Mouse (Mus musculus): Measurements from ENCODE around the gene Khk. TPM values are rescaled to one million over a fixed set of nuclear protein-coding genes. Genes with fewer than 3 reads are reported as not detected.

Gene Khk
- polyA plus RNA-seq, 1 experiment from 2014 or later, result 36.0 TPM

- no peak for ATAC-seq (ENCODE audit: low read depth)
- Histone ChIP-seq H3K4me3 (ENCODE audit: low read depth, low read length) (no peak overlapping the region), H3K36me3 (ENCODE audit: control insufficient read depth, insufficient read depth) (no peaks in the 10 kb centered on the region), H3K4me1 (ENCODE audit: control insufficient read depth, low read depth, low read length) (peaks cover 9% of the 10 kb centered on the region), H3K9me3 (replicated peaks; ENCODE audit: control insufficient read depth, low read length) (no peaks in the 10 kb centered on the region), H3K27ac (ENCODE audit: low read length) (no peak overlapping the region), H3K4me2 (ENCODE audit: low read depth, low read length) (no peak overlapping the region), H3K9ac (ENCODE audit: low read depth, low read length) (no peak overlapping the region), H3K27me3 (ENCODE audit: control insufficient read depth, insufficient read depth, low read depth, low read length) (peaks cover 15% of the 10 kb centered on the region)
- 61% methylated on average over 6 of the region's 6 CpGs for WGBS (ENCODE audit: insufficient replicate concordance)
These were observed 23.1 kb downstream of the Khk start for GRCm38 (mm10) chr5:30944344-30944743.

GRCm38 (mm10) chr5:30944956-30945781 is 23.9 kb downstream of the Khk start, which contains the start of gene Cgref1:
Gene Cgref1, minus strand, starts transcription at chr5:30945591.
- WGBS (ENCODE audit: insufficient replicate concordance), result 9% methylated on average over 44 of the region's 44 CpGs
- ATAC-seq (ENCODE audit: low read depth), result peak; percentile 50
- H3K27ac ChIP-seq (ENCODE audit: low read length), result no peak within 1 kb of the TSS
- peak within 1 kb of the TSS; percentile 59 for H3K4me2 ChIP-seq (ENCODE audit: low read depth, low read length)
- peaks cover 12% of the 10 kb centered on the region for H3K4me1 ChIP-seq (ENCODE audit: control insufficient read depth, low read depth, low read length)
- peaks cover 15% of the 10 kb centered on the region for H3K27me3 ChIP-seq (ENCODE audit: control insufficient read depth, insufficient read depth, low read depth, low read length)
- no peaks in the 10 kb centered on the region for H3K9me3 ChIP-seq (replicated peaks; ENCODE audit: control insufficient read depth, low read length)
- H3K4me3 ChIP-seq (ENCODE audit: low read depth, low read length), result peak within 1 kb of the TSS; percentile 51
- H3K36me3 ChIP-seq (ENCODE audit: control insufficient read depth, insufficient read depth), result no peaks in the 10 kb centered on the region
- H3K9ac ChIP-seq (ENCODE audit: low read depth, low read length), result peak within 1 kb of the TSS; percentile 37; the same call in 1 of the 2 replicates

GRCm38 (mm10) chr5:30948620-30949019 is 27.4 kb downstream of the Khk start:
- Histone ChIP-seq H3K27me3 (ENCODE audit: control insufficient read depth, insufficient read depth, low read depth, low read length) (peaks cover 15% of the 10 kb centered on the region), H3K9ac (ENCODE audit: low read depth, low read length) (no peak overlapping the region), H3K9me3 (replicated peaks; ENCODE audit: control insufficient read depth, low read length) (no peaks in the 10 kb centered on the region), H3K36me3 (ENCODE audit: control insufficient read depth, insufficient read depth) (no peaks in the 10 kb centered on the region; the same call in none of the 2 replicates), H3K4me2 (ENCODE audit: low read depth, low read length) (no peak overlapping the region), H3K4me3 (ENCODE audit: low read depth, low read length) (no peak overlapping the region), H3K4me1 (ENCODE audit: control insufficient read depth, low read depth, low read length) (peaks cover 15% of the 10 kb centered on the region), H3K27ac (ENCODE audit: low read length) (no peak overlapping the region)
- WGBS (ENCODE audit: insufficient replicate concordance), result 52% methylated on average over 5 of the region's 5 CpGs
- no peak for ATAC-seq (ENCODE audit: low read depth)

GRCm38 (mm10) chr5:30949654-30950326 is 28.6 kb downstream of the Khk start:
- ATAC-seq (ENCODE audit: low read depth), result peak; percentile 89
- peak overlapping the region; percentile 95 for H3K4me2 ChIP-seq (ENCODE audit: low read depth, low read length)

GRCm38 (mm10) chr5:30950451-30950850 is 29.2 kb downstream of the Khk start:
- peak overlapping the region; percentile 59 for H3K27ac ChIP-seq (ENCODE audit: low read length)
- peaks cover 12% of the 10 kb centered on the region for H3K4me1 ChIP-seq (ENCODE audit: control insufficient read depth, low read depth, low read length)
- no peak for ATAC-seq (ENCODE audit: low read depth)
- H3K4me2 ChIP-seq (ENCODE audit: low read depth, low read length), result peak overlapping the region; percentile 95
- H3K4me3 ChIP-seq (ENCODE audit: low read depth, low read length), result peak overlapping the region; percentile 84
- peak overlapping the region; percentile 82 for H3K9ac ChIP-seq (ENCODE audit: low read depth, low read length)
- 63% methylated on average over 4 of the region's 4 CpGs for WGBS (ENCODE audit: insufficient replicate concordance)
- no peaks in the 10 kb centered on the region for H3K9me3 ChIP-seq (replicated peaks; ENCODE audit: control insufficient read depth, low read length)
- H3K36me3 ChIP-seq (ENCODE audit: control insufficient read depth, insufficient read depth), result peaks cover 15% of the 10 kb centered on the region
- peaks cover 6% of the 10 kb centered on the region for H3K27me3 ChIP-seq (ENCODE audit: control insufficient read depth, insufficient read depth, low read depth, low read length)

More at GRCm38 (mm10) chr5:30949654-30950326, 28.6 kb downstream of the Khk start:
- under 1% methylated on average over 31 of the region's 31 CpGs for WGBS (ENCODE audit: insufficient replicate concordance)
- Histone ChIP-seq H3K27me3 (ENCODE audit: control insufficient read depth, insufficient read depth, low read depth, low read length) (peaks cover 12% of the 10 kb centered on the region), H3K9ac (ENCODE audit: low read depth, low read length) (peak overlapping the region; percentile 82), H3K27ac (ENCODE audit: low read length) (peak overlapping the region; percentile 59), H3K36me3 (ENCODE audit: control insufficient read depth, insufficient read depth) (peaks cover 10% of the 10 kb centered on the region), H3K9me3 (replicated peaks; ENCODE audit: control insufficient read depth, low read length) (no peaks in the 10 kb centered on the region), H3K4me3 (ENCODE audit: low read depth, low read length) (peak overlapping the region; percentile 84), H3K4me1 (ENCODE audit: control insufficient read depth, low read depth, low read length) (peaks cover 15% of the 10 kb centered on the region)

GRCm38 (mm10) chr5:30950922-30951321 is 29.7 kb downstream of the Khk start:
- Histone ChIP-seq H3K27me3 (ENCODE audit: control insufficient read depth, insufficient read depth, low read depth, low read length) (peaks cover 1% of the 10 kb centered on the region; the same call in 1 of the 2 replicates), H3K9me3 (replicated peaks; ENCODE audit: control insufficient read depth, low read length) (no peaks in the 10 kb centered on the region), H3K4me3 (ENCODE audit: low read depth, low read length) (peak overlapping the region; percentile 12; the same call in 1 of the 2 replicates), H3K36me3 (ENCODE audit: control insufficient read depth, insufficient read depth) (peaks cover 19% of the 10 kb centered on the region), H3K4me1 (ENCODE audit: control insufficient read depth, low read depth, low read length) (peaks cover 12% of the 10 kb centered on the region), H3K4me2 (ENCODE audit: low read depth, low read length) (peak overlapping the region; percentile 95), H3K9ac (ENCODE audit: low read depth, low read length) (no peak overlapping the region), H3K27ac (ENCODE audit: low read length) (no peak overlapping the region)
- 93% methylated on average over 2 of the region's 2 CpGs for WGBS (ENCODE audit: insufficient replicate concordance)
- no peak for ATAC-seq (ENCODE audit: low read depth)

GRCm38 (mm10) chr5:30951706-30952105 is 30.5 kb downstream of the Khk start:
- ATAC-seq (ENCODE audit: low read depth), result no peak

GRCm38 (mm10) chr5:30952551-30952950 is 31.3 kb downstream of the Khk start:
- ATAC-seq (ENCODE audit: low read depth), result no peak
- peaks cover 21% of the 10 kb centered on the region for H3K36me3 ChIP-seq (ENCODE audit: control insufficient read depth, insufficient read depth)
- 62% methylated on average over 5 of the region's 5 CpGs for WGBS (ENCODE audit: insufficient replicate concordance)
- H3K9ac ChIP-seq (ENCODE audit: low read depth, low read length), result no peak overlapping the region
- H3K4me3 ChIP-seq (ENCODE audit: low read depth, low read length), result no peak overlapping the region
- H3K27ac ChIP-seq (ENCODE audit: low read length), result no peak overlapping the region
- no peaks in the 10 kb centered on the region for H3K27me3 ChIP-seq (ENCODE audit: control insufficient read depth, insufficient read depth, low read depth, low read length)
- no peaks in the 10 kb centered on the region for H3K9me3 ChIP-seq (replicated peaks; ENCODE audit: control insufficient read depth, low read length)
- H3K4me2 ChIP-seq (ENCODE audit: low read depth, low read length), result no peak overlapping the region
- peaks cover 12% of the 10 kb centered on the region for H3K4me1 ChIP-seq (ENCODE audit: control insufficient read depth, low read depth, low read length)

More at GRCm38 (mm10) chr5:30951706-30952105, 30.5 kb downstream of the Khk start:
- 66% methylated on average over 6 of the region's 6 CpGs for WGBS (ENCODE audit: insufficient replicate concordance)
- no peaks in the 10 kb centered on the region for H3K27me3 ChIP-seq (ENCODE audit: control insufficient read depth, insufficient read depth, low read depth, low read length)
- peaks cover 20% of the 10 kb centered on the region for H3K36me3 ChIP-seq (ENCODE audit: control insufficient read depth, insufficient read depth)
- no peak overlapping the region for H3K9ac ChIP-seq (ENCODE audit: low read depth, low read length)
- no peaks in the 10 kb centered on the region for H3K9me3 ChIP-seq (replicated peaks; ENCODE audit: control insufficient read depth, low read length)
- H3K27ac ChIP-seq (ENCODE audit: low read length), result no peak overlapping the region
- H3K4me3 ChIP-seq (ENCODE audit: low read depth, low read length), result no peak overlapping the region
- H3K4me2 ChIP-seq (ENCODE audit: low read depth, low read length), result no peak overlapping the region
- peaks cover 12% of the 10 kb centered on the region for H3K4me1 ChIP-seq (ENCODE audit: control insufficient read depth, low read depth, low read length)
